Mouse (Mus musculus) cortical plate, adult 2 months (tissue): Measurements from ENCODE around the gene Zbtb3.

Source experiments
- CTCF ChIP-seq: fragments of 200-500 bp; IDR thresholded peaks from 2 replicates; pipeline ENCODE4 v1.5.1; 2011; ENCODE audit warnings: mild to moderate bottlenecking, control low read depth, low read length; ENCODE audit not compliant: insufficient read depth; ENCODE audit errors: extremely low read depth
- POLR2A ChIP-seq: fragments of 200-500 bp; IDR thresholded peaks from 2 replicates; pipeline ENCODE4 v1.6.1; 2011; ENCODE audit warnings: mild to moderate bottlenecking, low read length, control low read depth; ENCODE audit not compliant: insufficient read depth; ENCODE audit errors: extremely low read depth

- TF ChIP-seq CTCF (no peak), POLR2A (peak; percentile 94)
Observed at GRCm38 (mm10) chr19:8756635-8757387, 45.5 kb upstream of the Zbtb3 start, which contains the start of gene Nxf1.
